Comparison of ENCODE assay signal across 22 mouse cellular contexts in genomic region chr7:81864552-81864951, GRCm38 (mm10). TPM values are rescaled to one million over a fixed set of nuclear protein-coding genes. Genes with fewer than 3 reads are reported as not detected.
"Had no signal": no experiment of that assay in that cellular context is flagged by ENCODE, and none has a peak within 500 bp of the region (broad histone marks: within the 10 kb centered on the region; RNA-seq: fewer than 3 reads in every experiment).

No protein-coding gene starts in this region.

- H3K27ac ChIP-seq: limb, embryonic 13.5 days; liver, embryonic 14.5 days; midbrain, embryonic 13.5 days; neural tube, embryonic 12.5 days had no signal

- H3K36me3 ChIP-seq: limb, embryonic 13.5 days; midbrain, embryonic 13.5 days; neural tube, embryonic 12.5 days had no signal

- H3K9me3 ChIP-seq: limb, embryonic 13.5 days; midbrain, embryonic 13.5 days; neural tube, embryonic 12.5 days had no signal

- DNase-seq: kidney, adult 11 months; kidney, adult 9 months; kidney, postnatal 25 days; layer of hippocampus, adult 9-11 months; layer of hippocampus, postnatal 36 days; left cerebral cortex, postnatal 4 days; lung, adult 18-20 months; lung, postnatal 36 days; thymus, postnatal 14 days had no signal

- H3K9ac ChIP-seq: limb, embryonic 13.5 days; liver, embryonic 14.5 days; midbrain, embryonic 13.5 days; neural tube, embryonic 12.5 days had no signal

- H3K4me2 ChIP-seq: limb, embryonic 13.5 days; midbrain, embryonic 13.5 days; neural tube, embryonic 12.5 days had no signal

- H3K4me3 ChIP-seq: limb, embryonic 13.5 days; midbrain, embryonic 13.5 days; myocyte; neural tube, embryonic 12.5 days had no signal

- ATAC-seq: lung, postnatal 0 days; midbrain, embryonic 13.5 days had no signal

RNA-seq across cellular contexts. Expression of gene Gm10160, which starts 9.0 kb away (rescaled TPM):
- total RNA-seq: layer of hippocampus, adult 18-20 months; layer of hippocampus, postnatal 36 days; left cerebral cortex, adult 8-10 months; left cerebral cortex, postnatal 4 days; liver, adult 2 months; megakaryocyte progenitor cell, adult 5-6 weeks; neutrophil, adult 5-6 weeks had no signal
- polyA plus RNA-seq: limb, embryonic 13.5 days; liver, adult 2 months; liver, embryonic 14.5 days; lung, postnatal 0 days; midbrain, embryonic 13.5 days; myocyte; neural tube, embryonic 12.5 days; stomach, embryonic 14.5 days; urinary bladder, adult 2 months had no signal
